In the genomic region with DNA sequence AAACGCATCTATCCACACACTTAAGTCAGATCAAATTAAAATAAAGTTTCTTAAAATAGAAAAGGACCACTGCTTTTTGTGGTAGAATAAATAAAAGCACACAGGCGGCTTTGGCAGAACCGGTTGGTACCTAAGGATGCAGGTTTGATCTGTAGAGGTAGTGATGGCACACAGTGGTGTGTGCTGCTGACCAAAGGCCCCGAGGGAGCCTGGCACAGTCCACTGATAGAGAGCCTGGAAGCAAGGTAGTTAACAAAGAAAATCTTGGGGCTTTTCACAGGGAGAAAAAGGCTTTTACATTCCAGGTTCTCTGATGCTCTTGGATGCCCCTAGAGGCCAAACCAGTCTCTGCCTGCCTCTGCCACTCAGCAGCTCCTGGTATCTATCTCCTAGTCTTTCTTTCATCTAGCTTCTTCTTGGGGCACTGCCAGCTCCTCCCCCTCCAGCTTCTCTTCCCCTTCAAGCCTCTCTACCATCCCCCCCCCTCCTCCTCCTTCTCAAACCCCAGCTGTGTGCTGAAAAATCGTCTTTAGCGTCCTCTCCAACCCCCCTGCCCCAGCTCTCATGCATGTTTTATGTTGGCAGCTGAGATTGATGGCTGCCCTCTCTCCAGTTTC, we compare ENCODE assay signal across 8 mouse cellular contexts.
DNase-seq lines count a peak whose midpoint lies in the region; ATAC-seq and TF ChIP-seq lines count a peak whose summit lies in the region.

No protein-coding gene starts in this region.

- no peaks in the 10 kb centered on the region for H3K9me3 ChIP-seq in liver, embryonic 12.5 days (replicated peaks)
- no peaks in the 10 kb centered on the region for H3K9me3 ChIP-seq in hindbrain, embryonic 15.5 days
- H3K9me3 ChIP-seq in midbrain, embryonic 14.5 days (ENCODE audit: control insufficient read depth, low read length), result no peaks in the 10 kb centered on the region

- no peaks in the 10 kb centered on the region for H3K27me3 ChIP-seq in liver, embryonic 12.5 days (replicated peaks)
- no peaks in the 10 kb centered on the region for H3K27me3 ChIP-seq in hindbrain, embryonic 15.5 days
- H3K27me3 ChIP-seq in midbrain, embryonic 14.5 days (ENCODE audit: control insufficient read depth, insufficient read depth, low read length), result no peaks in the 10 kb centered on the region

- no peak for ATAC-seq in liver, embryonic 12.5 days
- ATAC-seq in erythroblast, adult 5-6 weeks (replicated peaks; ENCODE audit: low FRiP score, poor library complexity, severe bottlenecking), result 0 out of 2 replicates have a peak, but pooled peaks have one; percentile 49
- ATAC-seq in hindbrain, embryonic 15.5 days (ENCODE audit: low FRiP score, low read depth), result peak; percentile 19; the same call in 1 of the 2 replicates
- peak; percentile 65 for ATAC-seq in midbrain, embryonic 14.5 days (ENCODE audit: low FRiP score, low TSS enrichment)

- peak; percentile 85 for TF ChIP-seq CTCF in brain, embryonic 14.5 days (IDR thresholded peaks at IDR 0.05; ENCODE audit: borderline replicate concordance, extremely low read depth, insufficient read depth, insufficient read length)

- 32% methylated on average over 6 of the region's 6 CpGs for WGBS in liver, embryonic 12.5 days (ENCODE audit: insufficient replicate concordance)
- 33% methylated on average over 6 of the region's 6 CpGs for WGBS in hindbrain, embryonic 15.5 days
- WGBS in midbrain, embryonic 14.5 days, result 36% methylated on average over 6 of the region's 6 CpGs

- H3K4me2 ChIP-seq in liver, embryonic 12.5 days, result no peak overlapping the region
- no peak overlapping the region for H3K4me2 ChIP-seq in hindbrain, embryonic 15.5 days
- no peak overlapping the region for H3K4me2 ChIP-seq in midbrain, embryonic 14.5 days (ENCODE audit: low read length)

- peaks cover 8% of the 10 kb centered on the region for H3K4me1 ChIP-seq in liver, embryonic 12.5 days
- H3K4me1 ChIP-seq in hindbrain, embryonic 15.5 days (replicated peaks), result peaks cover 55% of the 10 kb centered on the region
- peaks cover 25% of the 10 kb centered on the region for H3K4me1 ChIP-seq in midbrain, embryonic 14.5 days (ENCODE audit: control insufficient read depth, insufficient read depth, low read length)

- TF ChIP-seq POLR2A in brain, embryonic 14.5 days (IDR thresholded peaks at IDR 0.05; ENCODE audit: borderline replicate concordance, extremely low read depth, insufficient read depth, insufficient read length, poor library complexity, severe bottlenecking), result no peak

- H3K36me3 ChIP-seq in liver, embryonic 12.5 days, result no peaks in the 10 kb centered on the region
- H3K36me3 ChIP-seq in hindbrain, embryonic 15.5 days, result no peaks in the 10 kb centered on the region
- no peaks in the 10 kb centered on the region for H3K36me3 ChIP-seq in midbrain, embryonic 14.5 days (ENCODE audit: control insufficient read depth, insufficient read depth, low read length)

- no peak overlapping the region for H3K4me3 ChIP-seq in liver, embryonic 12.5 days
- H3K4me3 ChIP-seq in hindbrain, embryonic 15.5 days, result no peak overlapping the region
- no peak overlapping the region for H3K4me3 ChIP-seq in midbrain, embryonic 14.5 days (replicated peaks; ENCODE audit: low read depth, low read length)

- H3K9ac ChIP-seq in liver, embryonic 12.5 days, result no peak overlapping the region
- H3K9ac ChIP-seq in hindbrain, embryonic 15.5 days, result no peak overlapping the region
- no peak overlapping the region; the same call in 1 of the 2 replicates for H3K9ac ChIP-seq in midbrain, embryonic 14.5 days (replicated peaks; ENCODE audit: low read length)

- peak; percentile 51 for DNase-seq in liver
- DNase-seq in brain, embryonic 14.5 days (ENCODE audit: low read depth), result peak; percentile 94
- DNase-seq in left cerebral cortex, postnatal 10 days (ENCODE audit: extremely low spot score in 1 of 2, low spot score in 2 of 2), result peak; percentile 76 to 84
- DNase-seq in midbrain, embryonic 14.5 days, result peak; percentile 89
- peak; percentile 54 for DNase-seq in thymus, postnatal 0 days (ENCODE audit: low spot score)

- no peak overlapping the region for H3K27ac ChIP-seq in liver, embryonic 12.5 days
- peak overlapping the region; percentile 79 for H3K27ac ChIP-seq in hindbrain, embryonic 15.5 days (replicated peaks)
- peak overlapping the region; percentile 68 for H3K27ac ChIP-seq in midbrain, embryonic 14.5 days (replicated peaks; ENCODE audit: low read depth, low read length)

- intact Hi-C loops in left cerebral cortex, postnatal 10 days (cut with DNase I), result no loop called here
